Mouse (Mus musculus): ENCODE data around the gene Nanos3. TPM values are rescaled to one million over a fixed set of nuclear protein-coding genes. Genes with fewer than 3 reads are reported as not detected.

The Nanos3 gene
- 8.0 and 8.7 TPM in 2 replicates for polyA plus RNA-seq (2015; fragmentation: Nextera tagmentation; extraction: Ambion mirVana)

- no peak for ATAC-seq (ENCODE audit: low FRiP score, low read depth)
- peak within 1 kb of the TSS; percentile 71 for H3K4me3 ChIP-seq
- peak within 1 kb of the TSS; percentile 89 for H3K27ac ChIP-seq (replicated peaks)
- WGBS, result 95% methylated on average over 7 of the region's 7 CpGs
- H3K4me2 ChIP-seq, result peak within 1 kb of the TSS; percentile 78
- H3K9ac ChIP-seq, result peak within 1 kb of the TSS; percentile 86
- no peaks in the 10 kb centered on the region for H3K9me3 ChIP-seq
- peaks cover 47% of the 10 kb centered on the region for H3K4me1 ChIP-seq (replicated peaks)
- no peaks in the 10 kb centered on the region for H3K36me3 ChIP-seq
- 0 out of 2 replicates have a peak, but pooled peaks cover 3% of the 10 kb centered on the region for H3K27me3 ChIP-seq
Observed at GRCm38 (mm10) chr8:84185117-84185516, at the start of gene Nanos3. Gene Nanos3 (minus strand): TSS chr8:84185217.

- WGBS, result 88% methylated on average over 2 of the region's 2 CpGs
- no peak overlapping the region for H3K4me2 ChIP-seq
- no peak for ATAC-seq (ENCODE audit: low FRiP score, low read depth)
- peaks cover 32% of the 10 kb centered on the region for H3K4me1 ChIP-seq (replicated peaks)
- H3K27ac ChIP-seq (replicated peaks), result no peak overlapping the region
- H3K4me3 ChIP-seq, result no peak overlapping the region
- no peaks in the 10 kb centered on the region for H3K9me3 ChIP-seq
- no peak overlapping the region for H3K9ac ChIP-seq
- H3K36me3 ChIP-seq, result peaks cover 59% of the 10 kb centered on the region
- H3K27me3 ChIP-seq, result no peaks in the 10 kb centered on the region
Observed at GRCm38 (mm10) chr8:84233055-84233454, 48.0 kb upstream of the Nanos3 start.

- Histone ChIP-seq H3K27ac (replicated peaks) (no peak overlapping the region), H3K9ac (no peak overlapping the region), H3K4me2 (no peak overlapping the region), H3K4me1 (replicated peaks) (peaks cover 19% of the 10 kb centered on the region), H3K9me3 (no peaks in the 10 kb centered on the region), H3K4me3 (no peak overlapping the region), H3K36me3 (peaks cover 75% of the 10 kb centered on the region), H3K27me3 (no peaks in the 10 kb centered on the region)
- 83% methylated on average over 17 of the region's 17 CpGs for WGBS
- ATAC-seq (ENCODE audit: low FRiP score, low read depth), result no peak
Observed at GRCm38 (mm10) chr8:84230735-84231134, 45.7 kb upstream of the Nanos3 start.

- peak; percentile 49; the same call in 1 of the 2 replicates for ATAC-seq (ENCODE audit: low FRiP score, low read depth)
- no peak overlapping the region for H3K27ac ChIP-seq (replicated peaks)
- H3K36me3 ChIP-seq, result peaks cover 85% of the 10 kb centered on the region
- H3K9ac ChIP-seq, result no peak overlapping the region
- WGBS, result 77% methylated on average over 21 of the region's 21 CpGs
- H3K4me1 ChIP-seq (replicated peaks), result no peaks in the 10 kb centered on the region
- H3K27me3 ChIP-seq, result no peaks in the 10 kb centered on the region
- no peaks in the 10 kb centered on the region for H3K9me3 ChIP-seq
- H3K4me3 ChIP-seq, result no peak overlapping the region
- H3K4me2 ChIP-seq, result no peak overlapping the region
Observed at GRCm38 (mm10) chr8:84223322-84224029, 38.5 kb upstream of the Nanos3 start.

- Histone ChIP-seq H3K9me3 (no peaks in the 10 kb centered on the region), H3K4me3 (no peak overlapping the region), H3K36me3 (peaks cover 82% of the 10 kb centered on the region), H3K4me1 (replicated peaks) (no peaks in the 10 kb centered on the region), H3K9ac (no peak overlapping the region), H3K27me3 (no peaks in the 10 kb centered on the region), H3K4me2 (no peak overlapping the region), H3K27ac (replicated peaks) (no peak overlapping the region)
- ATAC-seq (ENCODE audit: low FRiP score, low read depth), result no peak
- WGBS, result 91% methylated on average over 9 of the region's 9 CpGs
Observed at GRCm38 (mm10) chr8:84222566-84223165, 37.6 kb upstream of the Nanos3 start.

GRCm38 (mm10) chr8:84220105-84220504, 35.1 kb upstream of the Nanos3 start:
- no peak overlapping the region for H3K4me2 ChIP-seq
- no peak overlapping the region for H3K27ac ChIP-seq (replicated peaks)
- H3K4me1 ChIP-seq (replicated peaks), result no peaks in the 10 kb centered on the region
- ATAC-seq (ENCODE audit: low FRiP score, low read depth), result no peak
- H3K4me3 ChIP-seq, result no peak overlapping the region
- no peaks in the 10 kb centered on the region for H3K27me3 ChIP-seq
- peaks cover 86% of the 10 kb centered on the region for H3K36me3 ChIP-seq
- no peaks in the 10 kb centered on the region for H3K9me3 ChIP-seq
- no peak overlapping the region for H3K9ac ChIP-seq
- WGBS, result 89% methylated on average over 7 of the region's 7 CpGs

- no peak overlapping the region for H3K4me2 ChIP-seq
- no peaks in the 10 kb centered on the region for H3K9me3 ChIP-seq
- H3K4me3 ChIP-seq, result no peak overlapping the region
- WGBS, result 97% methylated on average over 5 of the region's 5 CpGs
- ATAC-seq (ENCODE audit: low FRiP score, low read depth), result no peak
- H3K9ac ChIP-seq, result no peak overlapping the region
- no peaks in the 10 kb centered on the region for H3K4me1 ChIP-seq (replicated peaks)
- H3K27ac ChIP-seq (replicated peaks), result no peak overlapping the region
- H3K27me3 ChIP-seq, result no peaks in the 10 kb centered on the region
- peaks cover 78% of the 10 kb centered on the region for H3K36me3 ChIP-seq
Observed at GRCm38 (mm10) chr8:84218143-84218542, 33.1 kb upstream of the Nanos3 start.

- Histone ChIP-seq H3K36me3 (peaks cover 78% of the 10 kb centered on the region), H3K9ac (no peak overlapping the region), H3K9me3 (no peaks in the 10 kb centered on the region), H3K4me2 (no peak overlapping the region), H3K27me3 (no peaks in the 10 kb centered on the region), H3K27ac (replicated peaks) (no peak overlapping the region), H3K4me3 (no peak overlapping the region), H3K4me1 (replicated peaks) (no peaks in the 10 kb centered on the region)
- ATAC-seq (ENCODE audit: low FRiP score, low read depth), result no peak
- WGBS, result 95% methylated on average over 11 of the region's 11 CpGs
Observed at GRCm38 (mm10) chr8:84217206-84217605, 32.2 kb upstream of the Nanos3 start.

- WGBS, result 98% methylated on average over 4 of the region's 4 CpGs
- H3K36me3 ChIP-seq, result peaks cover 59% of the 10 kb centered on the region
- no peak overlapping the region for H3K4me2 ChIP-seq
Observed at GRCm38 (mm10) chr8:84213277-84213676, 28.3 kb upstream of the Nanos3 start.

GRCm38 (mm10) chr8:84211881-84212563, 27.0 kb upstream of the Nanos3 start:
- Histone ChIP-seq H3K4me2 (no peak overlapping the region), H3K27ac (replicated peaks) (no peak overlapping the region), H3K36me3 (peaks cover 52% of the 10 kb centered on the region), H3K9me3 (no peaks in the 10 kb centered on the region), H3K27me3 (no peaks in the 10 kb centered on the region), H3K4me3 (no peak overlapping the region), H3K9ac (no peak overlapping the region), H3K4me1 (replicated peaks) (peaks cover 24% of the 10 kb centered on the region)
- no peak for ATAC-seq (ENCODE audit: low FRiP score, low read depth)
- 92% methylated on average over 31 of the region's 31 CpGs for WGBS

More at GRCm38 (mm10) chr8:84213277-84213676, 28.3 kb upstream of the Nanos3 start:
- ATAC-seq (ENCODE audit: low FRiP score, low read depth), result no peak
- no peaks in the 10 kb centered on the region for H3K27me3 ChIP-seq
- H3K27ac ChIP-seq (replicated peaks), result no peak overlapping the region
- no peaks in the 10 kb centered on the region for H3K9me3 ChIP-seq
- peaks cover 18% of the 10 kb centered on the region for H3K4me1 ChIP-seq (replicated peaks)
- H3K4me3 ChIP-seq, result no peak overlapping the region
- H3K9ac ChIP-seq, result no peak overlapping the region

GRCm38 (mm10) chr8:84211202-84211601, 26.2 kb upstream of the Nanos3 start:
- H3K4me1 ChIP-seq (replicated peaks), result peaks cover 24% of the 10 kb centered on the region
- H3K27ac ChIP-seq (replicated peaks), result no peak overlapping the region
- H3K27me3 ChIP-seq, result no peaks in the 10 kb centered on the region
- ATAC-seq (ENCODE audit: low FRiP score, low read depth), result no peak
- WGBS, result 96% methylated on average over 3 of the region's 3 CpGs
- no peak overlapping the region for H3K9ac ChIP-seq
- H3K36me3 ChIP-seq, result peaks cover 46% of the 10 kb centered on the region
- H3K9me3 ChIP-seq, result no peaks in the 10 kb centered on the region
- H3K4me3 ChIP-seq, result no peak overlapping the region
- H3K4me2 ChIP-seq, result no peak overlapping the region

GRCm38 (mm10) chr8:84210167-84210791, 25.3 kb upstream of the Nanos3 start:
- Histone ChIP-seq H3K4me2 (peak overlapping the region; percentile 44), H3K4me1 (replicated peaks) (peaks cover 24% of the 10 kb centered on the region), H3K9me3 (no peaks in the 10 kb centered on the region), H3K27me3 (no peaks in the 10 kb centered on the region), H3K4me3 (peak overlapping the region; percentile 9; the same call in 1 of the 2 replicates), H3K9ac (0 out of 2 replicates have a peak overlapping the region, but pooled peaks have one; percentile 34), H3K27ac (replicated peaks) (no peak overlapping the region), H3K36me3 (peaks cover 36% of the 10 kb centered on the region)
- peak; percentile 63 for ATAC-seq (ENCODE audit: low FRiP score, low read depth)
- 50% methylated on average over 34 of the region's 34 CpGs for WGBS

Measured in hindbrain, embryonic 15.5 days (tissue).